Mouse (Mus musculus) neural tube, embryonic 11.5 days (tissue): ENCODE results near the gene Clec16a. TPM values are rescaled to one million over a fixed set of nuclear protein-coding genes. Genes with fewer than 3 reads are reported as not detected.

Source experiments
- ATAC-seq: fragments of 200-750 bp; cut with Nextera tagmentation; 2 replicates; pipeline ENCODE4 v1.8.0; 2017; ENCODE audit warnings: moderate number of reproducible peaks, mild to moderate bottlenecking, moderate TSS enrichment, moderate library complexity; ENCODE audit not compliant: insufficient read depth, low FRiP score, low TSS enrichment
- DNase-seq: peaks from one replicate; pipeline ENCODE4 v3.0.0-alpha.2; 2015; ENCODE audit warnings: low spot score
- H3K27ac ChIP-seq: fragments of 300-500 bp; sonication (generic); 2 replicates; pipeline ENCODE4 v1.5.1; 2014; ENCODE audit warnings: low read depth, mild to moderate bottlenecking, low read length
- H3K27me3 ChIP-seq: fragments of 300-500 bp; sonication (generic); 2 replicates; pipeline ENCODE4 v1.6.1; 2014; ENCODE audit warnings: mild to moderate bottlenecking, low read length, mixed read lengths; ENCODE audit not compliant: control insufficient read depth, insufficient read depth
- H3K36me3 ChIP-seq: fragments of 300-500 bp; sonication (generic); 2 replicates; pipeline ENCODE4 v1.6.1; 2014; ENCODE audit warnings: mild to moderate bottlenecking, low read length, moderate library complexity, mixed read lengths; ENCODE audit not compliant: control insufficient read depth, insufficient read depth
- H3K4me1 ChIP-seq: fragments of 300-500 bp; sonication (generic); 2 replicates; pipeline ENCODE4 v1.6.1; 2014; ENCODE audit warnings: low read length, mixed read lengths; ENCODE audit not compliant: control insufficient read depth, insufficient read depth
- H3K4me2 ChIP-seq: fragments of 300-500 bp; sonication (generic); 2 replicates; pipeline ENCODE4 v1.6.1; 2014; ENCODE audit warnings: low read depth, mild to moderate bottlenecking, moderate library complexity
- H3K4me3 ChIP-seq: fragments of 300-500 bp; sonication (generic); 2 replicates; pipeline ENCODE4 v1.5.1; 2014; ENCODE audit warnings: low read depth, low read length
- H3K9ac ChIP-seq: fragments of 300-500 bp; sonication (generic); 2 replicates; pipeline ENCODE4 v1.6.1; 2014; ENCODE audit warnings: mild to moderate bottlenecking, low read length
- H3K9me3 ChIP-seq: fragments of 300-500 bp; sonication (generic); 2 replicates; pipeline ENCODE4 v1.6.1; 2016; ENCODE audit warnings: low read length; ENCODE audit not compliant: control insufficient read depth
- WGBS: fragments of 180-500 bp; shearing (Covaris S2); extraction: QIAGEN DNeasy Blood & Tissue Kit; methylation state at CpG from one replicate; pipeline ENCODE4 v1.1.7; 2014; 5-methylcytosine and 5-hydroxymethylcytosine counted together
- polyA plus RNA-seq: library from polyadenylated mRNA; unstranded; fragments of >200 nt; fragmentation: Nextera tagmentation; extraction: Ambion mirVana; gene quantifications from 2 replicates; pipeline ENCODE4 v1.2.1, GENCODE M21; 2014

Clec16a gene
- polyA plus RNA-seq, 1 experiment from 2014 or later, result 44.0 TPM

DNA sequence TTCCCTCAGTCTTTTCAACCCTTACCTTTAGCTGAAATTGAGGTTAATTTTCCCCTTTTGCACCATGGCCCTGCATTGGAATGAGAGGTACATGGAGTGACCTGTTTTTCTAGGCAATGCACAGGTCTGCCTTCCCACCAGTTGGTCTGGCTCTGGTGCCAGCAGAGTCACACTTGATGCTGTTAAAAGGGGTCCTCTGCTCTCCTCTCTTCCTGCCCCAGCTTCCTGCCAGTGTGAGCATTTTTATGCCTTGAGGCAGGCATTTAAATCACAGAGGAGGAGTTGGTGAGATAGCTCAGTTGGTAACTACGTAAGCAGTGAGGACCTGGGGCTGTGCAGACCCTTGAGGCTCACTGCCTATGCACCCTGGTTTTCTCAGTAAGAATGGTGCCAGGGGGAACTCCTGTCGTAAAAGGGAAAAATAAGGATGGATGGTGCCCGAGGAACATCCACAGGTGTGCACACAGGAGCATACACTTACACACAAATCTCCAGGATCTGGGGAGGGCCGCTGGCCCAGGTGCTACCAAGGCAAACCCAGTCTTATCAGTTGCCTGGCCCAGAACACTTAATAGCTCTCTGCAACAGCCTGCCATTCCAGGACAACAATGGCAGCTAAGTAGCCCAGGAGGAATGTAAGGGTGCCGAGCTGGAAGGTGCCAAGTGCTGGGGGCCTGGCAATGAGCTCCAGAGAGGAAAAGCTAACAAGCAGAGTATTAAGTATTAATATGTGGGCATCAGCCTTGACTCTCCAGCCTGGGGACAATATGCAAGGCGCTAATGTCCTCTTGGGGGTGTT lies 152.9 kb downstream of the Clec16a start:
- no peaks in the 10 kb centered on the region for H3K4me1 ChIP-seq
- WGBS, result 66% methylated on average over 6 of the region's 6 CpGs
- no peaks in the 10 kb centered on the region for H3K27me3 ChIP-seq
- H3K4me3 ChIP-seq, result no peak overlapping the region
- DNase-seq (no peak), ATAC-seq (no peak)
- no peak overlapping the region for H3K9ac ChIP-seq
- no peak overlapping the region for H3K4me2 ChIP-seq
- no peaks in the 10 kb centered on the region for H3K9me3 ChIP-seq
- H3K36me3 ChIP-seq, result no peaks in the 10 kb centered on the region; the same call in 1 of the 2 replicates
- no peak overlapping the region for H3K27ac ChIP-seq

GRCm38 (mm10) chr16:10699316-10699715 lies 154.2 kb downstream of the Clec16a start:
- Histone ChIP-seq H3K9ac (no peak overlapping the region), H3K9me3 (no peaks in the 10 kb centered on the region), H3K4me3 (no peak overlapping the region), H3K27ac (no peak overlapping the region), H3K4me1 (no peaks in the 10 kb centered on the region), H3K27me3 (no peaks in the 10 kb centered on the region), H3K36me3 (no peaks in the 10 kb centered on the region; the same call in 1 of the 2 replicates), H3K4me2 (no peak overlapping the region)
- DNase-seq (no peak), ATAC-seq (no peak)
- 61% methylated on average over 3 of the region's 3 CpGs for WGBS

DNA sequence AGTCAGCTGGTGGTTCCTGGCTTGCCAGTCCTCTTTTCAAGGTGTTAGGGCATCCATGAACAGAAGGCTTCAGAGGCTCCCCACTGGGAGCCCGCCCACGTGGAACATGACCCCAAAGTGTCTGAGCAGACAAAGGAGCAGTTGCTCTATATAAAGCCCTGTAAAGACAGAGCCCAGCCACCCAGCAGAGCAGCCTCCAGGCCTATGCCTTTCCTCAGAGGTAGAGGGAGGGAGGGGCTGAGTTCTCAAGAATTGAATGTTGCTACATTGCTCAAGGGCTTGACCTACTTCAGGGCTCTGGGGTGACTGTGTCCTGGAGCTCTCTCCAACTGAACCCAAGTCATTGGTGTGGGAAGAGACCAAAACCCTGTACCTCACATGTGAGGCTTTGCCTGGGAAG lies 155.0 kb downstream of the Clec16a start:
- Histone ChIP-seq H3K9me3 (no peaks in the 10 kb centered on the region), H3K27me3 (no peaks in the 10 kb centered on the region), H3K36me3 (no peaks in the 10 kb centered on the region; the same call in 1 of the 2 replicates), H3K4me3 (no peak overlapping the region), H3K27ac (no peak overlapping the region), H3K9ac (no peak overlapping the region), H3K4me1 (no peaks in the 10 kb centered on the region), H3K4me2 (no peak overlapping the region)
- DNase-seq (no peak), ATAC-seq (no peak)
- WGBS, result 24% methylated on average over 2 of the region's 2 CpGs

DNA sequence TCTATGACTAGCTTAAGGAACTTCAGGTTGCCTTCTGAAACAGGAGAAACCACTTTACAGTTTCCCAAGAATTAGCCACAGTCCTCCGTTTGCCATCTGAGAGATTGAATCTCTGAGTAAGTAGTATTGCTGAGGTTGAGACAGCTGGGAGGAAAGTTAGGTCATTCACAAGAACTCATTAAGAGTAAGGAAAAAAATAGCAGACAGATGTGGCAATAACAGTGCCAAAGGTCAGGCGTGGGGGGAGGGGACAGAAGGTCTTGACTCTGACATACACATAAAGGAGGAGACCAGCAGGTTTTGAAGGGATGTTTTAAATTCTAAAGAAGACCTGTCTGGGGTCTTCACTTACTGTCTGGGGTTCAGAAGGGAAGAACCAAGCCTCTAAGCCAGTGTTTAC lies 157.3 kb downstream of the Clec16a start:
- ATAC-seq, result no peak
- Histone ChIP-seq H3K9ac (no peak overlapping the region), H3K9me3 (no peaks in the 10 kb centered on the region), H3K4me2 (no peak overlapping the region), H3K27ac (no peak overlapping the region), H3K27me3 (no peaks in the 10 kb centered on the region), H3K36me3 (no peaks in the 10 kb centered on the region; the same call in 1 of the 2 replicates), H3K4me3 (no peak overlapping the region), H3K4me1 (no peaks in the 10 kb centered on the region)
- DNase-seq, result no peak
- WGBS, result 63% methylated on average over 2 of the region's 2 CpGs

DNA sequence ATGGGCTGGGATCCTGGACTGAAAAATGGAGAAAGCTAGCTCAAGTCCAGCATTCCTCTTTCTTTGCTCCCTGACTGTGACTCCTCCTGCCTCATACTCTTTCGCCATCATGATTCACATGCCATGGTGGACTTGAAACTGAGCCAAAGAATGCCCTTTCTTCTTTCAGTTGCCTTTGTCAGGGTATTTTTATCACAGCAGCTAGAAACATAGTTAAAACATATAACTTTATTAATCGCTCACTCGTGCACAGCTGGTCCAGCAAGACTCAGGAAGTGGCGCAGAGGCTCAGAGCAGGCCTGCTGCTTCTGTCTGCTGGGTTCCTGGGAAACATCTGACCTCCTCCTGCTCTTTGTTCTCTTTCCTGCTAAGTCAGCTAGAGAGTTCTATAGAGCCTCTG lies 158.8 kb downstream of the Clec16a start:
- Histone ChIP-seq H3K9ac (no peak overlapping the region), H3K9me3 (no peaks in the 10 kb centered on the region), H3K27me3 (no peaks in the 10 kb centered on the region), H3K4me1 (no peaks in the 10 kb centered on the region), H3K36me3 (no peaks in the 10 kb centered on the region), H3K27ac (no peak overlapping the region), H3K4me3 (no peak overlapping the region), H3K4me2 (no peak overlapping the region)
- 85% methylated on average over 4 of the region's 4 CpGs for WGBS
- ATAC-seq (no peak), DNase-seq (no peak)

- no peak overlapping the region for H3K27ac ChIP-seq
- H3K9me3 ChIP-seq, result no peaks in the 10 kb centered on the region
- H3K4me1 ChIP-seq, result no peaks in the 10 kb centered on the region
- ATAC-seq, result no peak
- H3K9ac ChIP-seq, result no peak overlapping the region
- 83% methylated on average over 1 of the region's 1 CpGs for WGBS
- no peaks in the 10 kb centered on the region for H3K36me3 ChIP-seq
- no peak overlapping the region for H3K4me3 ChIP-seq
- H3K27me3 ChIP-seq, result no peaks in the 10 kb centered on the region
- no peak overlapping the region for H3K4me2 ChIP-seq
- DNase-seq, result no peak
Measured at GRCm38 (mm10) chr16:10705396-10705795, 160.3 kb downstream of the Clec16a start.

GRCm38 (mm10) chr16:10711524-10711923 lies 166.4 kb downstream of the Clec16a start:
- Histone ChIP-seq H3K36me3 (no peaks in the 10 kb centered on the region), H3K4me1 (peaks cover 4% of the 10 kb centered on the region; the same call in 1 of the 2 replicates), H3K9me3 (no peaks in the 10 kb centered on the region), H3K27ac (no peak overlapping the region), H3K4me3 (no peak overlapping the region), H3K4me2 (no peak overlapping the region), H3K27me3 (no peaks in the 10 kb centered on the region), H3K9ac (no peak overlapping the region)
- 79% methylated on average over 1 of the region's 1 CpGs for WGBS
- DNase-seq, result no peak
- ATAC-seq, result no peak

GRCm38 (mm10) chr16:10713041-10713440 lies 167.9 kb downstream of the Clec16a start:
- Histone ChIP-seq H3K4me3 (no peak overlapping the region), H3K36me3 (no peaks in the 10 kb centered on the region), H3K27ac (no peak overlapping the region), H3K27me3 (no peaks in the 10 kb centered on the region), H3K9me3 (no peaks in the 10 kb centered on the region), H3K4me2 (no peak overlapping the region), H3K9ac (no peak overlapping the region), H3K4me1 (peaks cover 4% of the 10 kb centered on the region; the same call in 1 of the 2 replicates)
- no peak for DNase-seq
- 48% methylated on average over 2 of the region's 2 CpGs for WGBS
- ATAC-seq, result no peak
